Comparison of ENCODE assay signal across 8 mouse cellular contexts in genomic region chr16:16302369-16303137, GRCm38 (mm10). TPM values are rescaled to one million over a fixed set of nuclear protein-coding genes. Genes with fewer than 3 reads are reported as not detected.
DNase-seq lines count a peak whose midpoint lies in the region; ATAC-seq and TF ChIP-seq lines count a peak whose summit lies in the region.

Gene Yars2 (plus strand): TSS chr16:16302965.

- peak; percentile 80 for DNase-seq in MEL-GATA-1-ER (ENCODE audit: extremely low read depth, low read depth)
- peak; percentile 91 for DNase-seq in cerebellum, adult 8-10 months
- DNase-seq in hindbrain, embryonic 10.5 days (ENCODE audit: low spot score): peak; percentile 91
- peak; percentile 95 for DNase-seq in layer of hippocampus, adult 9-11 months
- peak; percentile 95 for DNase-seq in lung, postnatal 0 days (ENCODE audit: low spot score)
- DNase-seq in ovary, postnatal 14 days (ENCODE audit: low spot score): peak; percentile 78
- DNase-seq in thymus, postnatal 14 days: peak; percentile 91

- peaks cover 17% of the 10 kb centered on the region for H3K4me1 ChIP-seq in hindbrain, embryonic 10.5 days (replicated peaks)
- H3K4me1 ChIP-seq in lung, postnatal 0 days (ENCODE audit: insufficient read depth, low read depth, low read length): peaks cover 3% of the 10 kb centered on the region; the same call in 1 of the 2 replicates

- under 1% methylated on average over 50 of the region's 50 CpGs for WGBS in hindbrain, embryonic 10.5 days
- 1% methylated on average over 50 of the region's 50 CpGs for WGBS in lung, postnatal 0 days

- TF ChIP-seq EP300 in lung, postnatal 0 days (IDR thresholded peaks at IDR 0.05): no peak

- TF ChIP-seq CTCF in lung, postnatal 0 days (IDR thresholded peaks at IDR 0.05): peak; percentile 90

- peak within 1 kb of the TSS; percentile 96 for H3K27ac ChIP-seq in hindbrain, embryonic 10.5 days
- peak within 1 kb of the TSS; percentile 96 for H3K27ac ChIP-seq in lung, postnatal 0 days (ENCODE audit: low read length)

- H3K9me3 ChIP-seq in hindbrain, embryonic 10.5 days: no peaks in the 10 kb centered on the region
- no peaks in the 10 kb centered on the region for H3K9me3 ChIP-seq in lung, postnatal 0 days (ENCODE audit: low read length)

- H3K4me2 ChIP-seq in lung, postnatal 0 days (replicated peaks; ENCODE audit: low read depth, low read length): peak within 1 kb of the TSS; percentile 97

- no peaks in the 10 kb centered on the region for H3K27me3 ChIP-seq in hindbrain, embryonic 10.5 days (ENCODE audit: insufficient read depth, poor library complexity, severe bottlenecking)
- H3K27me3 ChIP-seq in lung, postnatal 0 days (replicated peaks; ENCODE audit: insufficient read depth, low read length): no peaks in the 10 kb centered on the region

- H3K9ac ChIP-seq in lung, postnatal 0 days (replicated peaks; ENCODE audit: low read depth): peak within 1 kb of the TSS; percentile 70

- ATAC-seq in frontal cortex, adult (ENCODE audit: low TSS enrichment): peak; percentile 98
- ATAC-seq in lung, postnatal 0 days: peak; percentile 99

- peaks cover 19% of the 10 kb centered on the region for H3K36me3 ChIP-seq in hindbrain, embryonic 10.5 days
- no peaks in the 10 kb centered on the region; the same call in 1 of the 2 replicates for H3K36me3 ChIP-seq in lung, postnatal 0 days (ENCODE audit: insufficient read depth, low read length)

- H3K4me3 ChIP-seq in hindbrain, embryonic 10.5 days: peak within 1 kb of the TSS; percentile 90
- H3K4me3 ChIP-seq in lung, postnatal 0 days (ENCODE audit: low read depth, low read length): peak within 1 kb of the TSS; percentile 82

RNA-seq across cellular contexts. Expression of gene Yars2, which starts in this region (rescaled TPM):
- polyA plus RNA-seq in hindbrain, embryonic 10.5 days (2016; fragmentation: Nextera tagmentation; extraction: Ambion mirVana): 39.8 and 43.3 TPM in 2 replicates
- polyA plus RNA-seq in lung, postnatal 0 days (2015; fragmentation: Nextera tagmentation; extraction: Ambion mirVana): 14.1 and 15.2 TPM in 2 replicates

Comparison
In these comparisons a context has a peak if more than half of its experiments do, and no peak if none do; other contexts are left out.
1. Peak in every context shown above with its lines: DNase-seq, ATAC-seq, H3K4me3 ChIP-seq and H3K27ac ChIP-seq.